Mouse (Mus musculus): ENCODE measurements around the gene Hoxa6. TPM values are rescaled to one million over a fixed set of nuclear protein-coding genes. Genes with fewer than 3 reads are reported as not detected.

The Hoxa6 gene
- total RNA-seq, 4 experiments from 2014 or later = 3.6 to 9.5 (median 5.2) TPM

DNA sequence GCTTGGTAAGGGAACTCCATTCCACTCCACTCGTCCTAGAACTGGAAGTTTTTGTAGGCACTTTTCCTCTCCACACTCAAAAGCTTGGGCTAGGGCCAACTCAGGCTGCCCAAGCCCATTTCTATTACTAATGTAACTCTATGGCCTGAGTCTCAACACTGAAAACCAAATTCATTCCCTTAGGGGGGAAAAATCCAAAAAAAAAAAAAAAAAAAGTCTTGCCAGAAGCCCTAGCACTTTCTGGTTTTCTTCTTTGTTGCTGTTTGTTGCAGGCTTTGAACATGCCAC lies 46.5 kb downstream of the Hoxa6 start:
- DNase-seq = no peak

DNA sequence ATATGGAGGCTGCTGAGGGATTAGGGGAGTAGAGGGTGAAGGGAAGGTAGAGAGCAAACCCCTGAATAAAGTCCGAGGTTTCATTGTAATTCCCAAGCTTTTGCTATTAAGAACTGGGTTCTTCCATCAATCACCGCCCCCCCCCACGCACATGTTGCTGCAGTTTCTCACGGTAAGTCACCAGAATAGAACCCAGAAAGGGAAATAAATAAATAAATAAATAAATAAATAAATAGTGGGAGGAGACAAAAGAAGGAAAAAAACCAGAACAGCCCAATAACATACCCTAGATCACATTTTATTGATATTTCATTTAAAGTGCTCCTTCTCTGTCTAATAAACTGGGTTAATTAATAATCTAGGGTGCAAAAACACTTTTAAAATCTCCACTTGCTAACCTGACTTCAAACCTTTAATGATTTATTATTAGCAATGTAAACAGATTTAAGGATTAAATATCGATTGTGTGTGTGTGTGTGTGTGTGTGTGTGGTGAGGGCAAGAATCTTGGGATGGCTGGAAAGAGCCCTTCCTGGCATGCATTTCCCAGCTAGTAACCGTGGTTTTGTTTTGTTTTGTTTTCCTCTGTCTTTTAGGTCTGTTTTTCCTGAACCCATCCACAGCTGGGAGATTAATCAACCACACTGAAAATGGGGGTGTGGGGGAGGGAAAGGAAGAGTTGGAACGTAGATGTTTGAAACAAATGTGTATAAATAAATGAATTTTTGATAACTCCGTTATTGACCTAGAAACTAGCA lies 47.0 kb downstream of the Hoxa6 start:
- DNase-seq = no peak

DNA sequence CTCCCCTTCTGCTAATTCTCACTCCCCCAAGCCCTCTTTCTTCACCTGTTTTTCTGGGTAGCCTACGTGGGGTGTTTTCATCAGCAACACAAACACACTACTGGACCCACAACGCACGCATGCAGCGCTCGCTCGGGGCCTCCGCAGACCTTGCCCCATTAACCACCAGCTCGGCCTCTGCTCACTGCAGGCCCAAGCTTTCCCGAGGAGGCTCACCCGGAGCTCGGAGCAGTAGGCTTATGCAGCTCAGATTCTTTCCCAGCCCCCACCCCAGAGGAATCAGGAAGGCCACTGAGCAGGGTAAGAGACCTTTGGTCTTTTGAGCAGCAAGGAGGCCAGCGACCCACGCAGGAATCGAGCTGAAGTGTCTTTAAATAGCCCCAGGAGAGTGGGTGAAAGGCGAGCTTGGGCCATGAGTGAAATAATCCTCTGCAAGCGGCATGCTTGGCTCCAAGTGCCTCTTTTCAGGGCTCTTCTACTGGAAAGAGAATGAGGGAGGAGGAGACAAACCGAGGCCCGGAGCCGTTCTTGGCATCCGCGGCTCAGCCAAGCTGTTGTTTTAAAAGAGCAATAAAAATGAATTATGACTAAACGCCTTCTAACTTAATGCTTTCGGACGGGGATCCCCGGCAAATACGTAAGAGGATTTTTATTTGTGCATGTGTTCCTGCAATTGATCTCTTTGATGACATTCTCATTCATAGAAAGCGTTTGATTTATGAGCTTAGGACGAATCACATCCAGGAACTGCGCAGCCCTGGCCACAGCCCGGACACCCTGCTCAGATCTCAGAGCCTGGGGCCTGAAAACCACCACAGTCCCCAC lies 47.8 kb downstream of the Hoxa6 start:
- no peak for DNase-seq

DNA sequence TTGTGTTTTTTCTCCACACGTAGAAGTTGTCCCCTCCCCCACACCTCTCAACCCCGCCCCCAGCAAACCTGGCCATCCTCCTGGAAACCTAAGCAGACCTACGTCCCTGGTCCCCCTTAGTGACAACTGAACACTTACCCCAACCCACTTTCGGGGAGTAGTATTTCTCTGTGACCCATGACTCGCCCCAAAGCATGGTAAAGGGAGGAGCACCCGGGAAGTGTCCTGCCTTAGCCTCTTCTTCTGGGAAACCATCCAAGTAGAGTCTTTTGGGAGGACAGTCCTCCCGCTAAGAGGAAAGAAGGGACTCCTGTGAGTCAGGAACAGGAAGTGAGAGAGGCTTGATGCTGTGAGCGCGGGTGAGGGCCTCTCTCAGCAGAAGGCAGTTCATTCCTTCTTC lies 48.5 kb downstream of the Hoxa6 start:
- DNase-seq = no peak

DNA sequence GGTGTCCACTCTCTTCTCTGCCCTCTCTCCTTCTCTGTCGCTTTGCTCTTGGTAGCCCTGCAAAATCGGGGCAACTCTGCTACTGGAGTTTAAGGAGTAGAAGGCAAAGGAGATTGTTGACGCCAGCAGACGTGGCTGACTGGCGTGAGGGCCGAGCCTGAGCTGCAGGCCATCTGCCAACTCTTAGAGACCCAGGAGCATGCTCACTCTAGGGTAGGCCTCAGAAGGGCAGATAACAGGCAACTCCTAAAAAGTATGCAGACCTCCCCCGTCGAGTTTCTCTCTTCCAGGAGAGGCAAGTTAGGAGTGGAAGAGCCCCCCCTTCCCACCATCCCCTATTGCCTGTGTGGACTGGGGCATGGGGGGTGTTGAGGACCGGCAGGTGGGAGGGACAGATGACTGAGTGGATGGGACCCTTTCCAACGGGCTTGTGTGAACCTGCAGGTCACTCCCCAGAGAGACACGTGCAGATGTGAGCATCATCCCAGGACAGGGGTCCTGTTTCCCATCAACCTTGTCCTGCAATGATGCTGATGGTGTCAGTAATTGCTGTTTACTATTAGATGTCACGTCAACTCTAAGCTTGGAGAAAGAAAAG lies 49.3 kb downstream of the Hoxa6 start:
- DNase-seq = no peak

DNA sequence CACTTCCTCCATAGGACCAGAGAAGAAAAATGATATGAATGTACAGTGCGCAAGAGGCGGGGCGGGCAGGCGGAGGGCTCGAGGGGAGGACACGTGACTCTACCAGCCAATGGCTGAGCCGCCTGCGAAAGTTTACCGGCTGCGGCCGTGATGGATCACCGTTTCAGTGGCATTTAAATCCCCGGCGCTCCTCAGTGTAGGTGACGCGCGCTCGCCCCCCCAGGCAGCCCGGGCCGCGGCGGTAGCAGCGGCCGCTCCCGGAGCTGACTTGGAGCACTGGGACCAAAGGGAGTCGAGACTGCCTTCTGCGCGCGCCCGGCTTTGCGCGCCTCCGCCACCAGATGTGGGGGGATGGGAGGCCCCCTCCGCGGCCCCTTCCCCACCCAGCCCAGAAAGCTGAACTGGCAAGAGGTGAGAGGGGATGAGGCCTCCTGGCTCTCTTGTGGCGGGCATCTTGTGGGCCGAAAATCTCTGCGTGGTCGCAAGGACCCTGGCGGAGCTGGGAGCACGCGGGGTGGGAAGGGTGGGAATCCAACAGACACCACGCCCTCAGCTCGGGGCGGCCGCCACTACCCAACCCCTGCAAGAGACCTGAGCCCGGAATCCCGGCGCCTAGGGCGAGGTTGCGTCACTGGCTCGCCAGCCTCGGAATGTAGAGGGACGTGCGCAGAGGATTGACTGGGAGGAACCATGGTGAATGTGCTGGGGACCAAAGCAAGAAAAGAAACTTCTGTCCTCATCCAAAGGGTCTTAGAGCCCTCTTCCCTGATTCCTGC lies 50.1 kb downstream of the Hoxa6 start, which contains the start of gene Hoxa1:
Gene Hoxa1 (minus strand): TSS at position 42 of the 776 bp plus-strand sequence.
- peak; percentile 84 for DNase-seq

DNA sequence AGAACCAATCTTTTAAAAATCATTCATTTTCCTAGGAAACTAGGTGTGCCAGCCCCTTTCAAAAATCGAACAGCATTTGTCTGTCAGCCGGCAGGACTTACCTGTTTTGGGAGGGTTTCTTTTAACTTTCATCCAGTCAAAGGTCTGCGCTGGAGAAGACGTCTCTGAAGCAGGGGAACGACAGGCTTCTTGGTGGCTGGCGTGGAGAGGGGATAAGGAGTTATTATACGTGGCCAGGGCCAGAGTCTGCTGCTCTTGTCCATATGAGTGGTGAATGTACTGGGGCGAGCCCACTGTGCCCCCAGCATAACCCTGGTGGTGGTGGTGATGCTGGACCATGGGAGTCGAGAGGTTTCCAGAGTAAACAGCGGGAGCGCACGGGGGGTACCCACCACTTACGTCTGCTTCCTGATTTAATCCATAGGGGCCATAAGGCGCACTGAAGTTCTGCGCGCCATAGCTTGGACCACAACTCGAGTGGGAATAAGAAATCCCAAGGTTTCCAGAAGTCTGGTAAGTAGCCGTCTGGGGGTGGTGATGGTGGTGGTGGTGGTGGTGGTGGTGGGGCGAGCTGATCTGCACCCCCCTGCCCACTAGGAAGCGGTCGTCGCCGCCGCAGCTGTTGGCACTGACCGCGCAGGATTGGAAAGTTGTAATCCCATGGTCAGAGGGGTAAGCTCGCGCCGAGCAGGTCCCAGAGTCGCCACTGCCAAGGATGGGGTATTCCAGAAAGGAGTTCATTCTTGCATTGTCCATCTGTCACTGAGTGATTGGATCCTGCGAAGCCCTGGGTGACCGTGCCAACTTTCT lies 50.9 kb downstream of the Hoxa6 start:
- DNase-seq = no peak

DNA sequence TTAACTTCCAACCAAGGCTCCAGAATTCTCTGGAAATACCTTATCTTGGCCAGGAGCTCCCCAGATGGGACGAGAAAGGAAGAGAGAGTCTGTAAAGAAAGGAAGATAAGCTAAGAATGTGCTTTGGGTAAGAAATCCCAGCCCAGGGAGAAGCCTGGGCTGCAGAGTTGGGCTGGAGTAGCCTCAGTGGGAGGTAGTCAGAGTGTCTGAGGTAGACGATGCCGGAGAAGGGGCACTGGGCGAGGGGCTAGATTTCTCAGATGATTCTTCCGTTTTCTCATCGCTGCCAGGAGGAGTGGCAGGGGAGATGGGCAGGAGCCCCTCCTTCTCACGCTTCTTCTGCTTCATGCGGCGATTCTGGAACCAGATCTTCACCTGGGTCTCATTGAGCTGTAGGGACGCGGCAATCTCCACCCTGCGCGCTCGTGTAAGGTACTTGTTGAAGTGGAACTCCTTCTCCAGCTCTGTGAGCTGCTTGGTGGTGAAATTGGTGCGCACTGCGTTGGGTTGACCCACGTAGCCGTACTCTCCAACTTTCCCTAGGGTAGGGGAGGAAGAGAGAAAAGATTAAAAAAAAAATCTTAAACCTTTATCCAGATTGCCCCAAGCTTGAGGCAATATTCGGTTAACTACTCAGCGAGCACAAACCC lies 51.8 kb downstream of the Hoxa6 start:
- DNase-seq = no peak

Small RNA genes within 50 kb of the gene (microRNA-seq; reads per million reads assigned to microRNA genes)
- gene Mir196b = 25.4 to 87.8 reads per million in 2 experiments

Other genes with a start within 250 kb of the Hoxa6 start
- 10 to 100 TPM; 43.7 to 73.2 (median 54.2) TPM for gene Skap2, start 196.2 kb downstream of the Hoxa6 start, total RNA-seq (2022)
- gene Hoxa1, start 50.4 kb downstream of the Hoxa6 start, total RNA-seq (2022) = 1 to 10 TPM in 1 of 4 experiments, under 1 TPM in 3; 0.23 to 1.1 (median 0.83) TPM
- gene Hoxa2, start 43.9 kb downstream of the Hoxa6 start, total RNA-seq (2022) = 1 to 10 TPM in 3 of 4 experiments, under 1 TPM in 1; 0.80 to 3.4 (median 2.6) TPM
- under 1 TPM; 0.17 to 0.77 (median 0.42) TPM for gene 5730596B20Rik, start 31.2 kb downstream of the Hoxa6 start, total RNA-seq (2022)
- 1 to 10 TPM; 1.9 to 3.3 (median 2.7) TPM for gene Hoxa4, start 17.0 kb downstream of the Hoxa6 start, total RNA-seq (2022)
- gene Hoxa5, start 4.1 kb downstream of the Hoxa6 start, total RNA-seq (2022) = 10 to 100 TPM; 10.8 to 15.6 (median 13.3) TPM
- gene Hoxa3, start 4.6 kb upstream of the Hoxa6 start, total RNA-seq (2022) = 1 to 10 TPM; 2.9 to 9.8 (median 6.8) TPM
- 1 to 10 TPM in 2 of 4 experiments, under 1 TPM in 2; 0.49 to 2.8 (median 1.4) TPM for gene Gm28308, start 4.6 kb upstream of the Hoxa6 start, total RNA-seq (2022)
- 10 to 100 TPM; 12.9 to 27.9 (median 19.1) TPM for gene Hoxa7, start 13.1 kb upstream of the Hoxa6 start, total RNA-seq (2022)
- under 1 TPM in 3 of 4 experiments, not detected in 1; 0.27 to 0.56 (median 0.55) TPM for gene Hoxa9, start 22.4 kb upstream of the Hoxa6 start, total RNA-seq (2022)
- gene Hoxa10, start 32.1 kb upstream of the Hoxa6 start, total RNA-seq (2022) = under 1 TPM in 2 of 4 experiments, not detected in 2; 0.15 to 0.16 TPM
- not detected for gene Hoxa11, start 37.1 kb upstream of the Hoxa6 start, total RNA-seq (2022)
- not detected for gene Hoxa13, start 52.2 kb upstream of the Hoxa6 start, total RNA-seq (2022)
- not detected for gene Evx1, start 104.8 kb upstream of the Hoxa6 start, total RNA-seq (2022)

All from adrenal gland, adult 8-10 months (tissue).